Mouse (Mus musculus) cerebellum, postnatal 25 days (tissue): Measurements from ENCODE around the gene Shtn1.

Experiments used
- DNase-seq, 2 experiments: peaks; one replicate each; pipeline ENCODE4 v3.0.0; 2021; ENCODE audit warnings: mixed read lengths in 2 of 2

The Shtn1 gene

DNA sequence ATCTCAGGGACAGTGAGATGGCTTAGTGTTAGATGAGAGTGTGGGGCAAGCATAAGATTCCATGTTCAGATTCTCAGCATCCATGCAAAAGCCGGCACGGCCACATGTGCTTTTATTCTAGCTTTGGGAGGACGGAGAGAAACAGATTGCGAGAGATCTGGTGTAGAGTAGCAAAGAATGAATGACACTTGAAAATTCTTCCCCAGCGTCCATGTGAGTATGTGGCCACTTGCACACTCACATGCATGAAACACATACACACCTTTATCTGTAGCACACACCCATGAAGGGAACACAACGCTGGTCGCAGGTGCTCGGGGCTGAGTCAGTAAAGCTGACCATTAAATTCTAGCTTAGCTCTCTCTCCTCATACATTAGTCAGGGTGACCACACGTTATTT, 24.3 kb downstream of the Shtn1 start:
- DNase-seq = no peak

- no peak for DNase-seq
Measured at GRCm38 (mm10) chr19:59048852-59049251, 27.0 kb downstream of the Shtn1 start.

DNA sequence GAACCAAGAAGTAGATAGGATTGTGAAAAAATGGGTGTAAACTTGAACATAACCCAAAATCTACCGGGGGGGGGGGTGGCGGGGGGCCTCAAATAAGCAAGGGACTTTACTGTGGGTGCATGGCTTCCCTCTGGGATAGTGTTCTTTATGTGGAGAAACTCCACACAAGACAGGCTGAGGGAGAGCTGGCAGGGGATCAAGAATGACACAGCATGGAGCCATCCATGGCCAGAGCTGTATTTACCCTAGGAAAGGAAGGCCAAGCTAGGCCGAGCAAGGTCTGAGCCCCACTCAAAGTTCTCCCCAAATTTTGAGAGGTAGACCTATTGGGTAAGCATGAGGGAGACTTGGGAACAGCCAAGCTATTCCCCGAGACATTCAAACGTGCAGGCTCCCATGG, 28.4 kb downstream of the Shtn1 start:
- peak; percentile 57 to 75 for DNase-seq

DNA sequence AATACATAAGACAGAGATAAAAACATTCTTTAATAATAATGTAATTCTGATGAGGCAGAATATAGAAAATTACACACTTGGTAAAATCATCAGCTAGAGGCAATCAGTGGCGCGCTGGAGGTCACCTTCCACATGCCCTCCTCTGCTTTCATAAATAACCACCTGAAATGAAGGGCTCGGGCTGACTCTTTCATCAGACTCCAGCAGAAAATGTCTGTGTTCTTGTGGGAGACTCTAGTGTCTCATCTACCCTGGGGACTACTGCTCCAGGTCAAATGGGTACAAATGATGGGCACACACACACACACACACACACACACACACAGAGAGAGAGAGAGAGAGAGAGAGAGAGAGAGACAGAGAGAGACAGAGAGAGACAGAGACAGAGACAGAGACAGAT, 34.8 kb downstream of the Shtn1 start:
- no peak for DNase-seq

- DNase-seq = no peak
Measured at GRCm38 (mm10) chr19:59038793-59039192, 37.1 kb downstream of the Shtn1 start.

DNA sequence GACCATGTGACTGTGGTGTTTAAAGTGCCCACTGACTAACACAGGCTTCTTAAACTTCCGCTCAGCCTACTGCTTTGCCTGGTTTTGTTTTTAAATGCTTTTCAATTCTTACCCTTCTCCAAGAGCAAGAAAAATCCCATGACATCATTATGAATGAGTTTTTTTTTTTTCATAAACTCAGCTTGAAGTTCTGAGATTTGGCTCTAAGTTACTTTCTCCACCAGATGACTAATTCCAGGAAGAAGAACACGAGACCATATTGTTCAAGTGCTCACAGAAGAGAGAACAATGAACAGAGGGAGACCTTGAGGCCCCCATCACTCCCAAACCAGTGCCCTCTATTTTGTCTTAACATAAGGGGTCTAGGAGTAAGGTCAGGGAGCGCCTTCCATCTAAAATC, 39.1 kb downstream of the Shtn1 start:
- DNase-seq = no peak

- no peak for DNase-seq
Measured at GRCm38 (mm10) chr19:59033241-59033640, 42.7 kb downstream of the Shtn1 start.

GRCm38 (mm10) chr19:59030221-59030620, 45.7 kb downstream of the Shtn1 start:
- no peak for DNase-seq

DNA sequence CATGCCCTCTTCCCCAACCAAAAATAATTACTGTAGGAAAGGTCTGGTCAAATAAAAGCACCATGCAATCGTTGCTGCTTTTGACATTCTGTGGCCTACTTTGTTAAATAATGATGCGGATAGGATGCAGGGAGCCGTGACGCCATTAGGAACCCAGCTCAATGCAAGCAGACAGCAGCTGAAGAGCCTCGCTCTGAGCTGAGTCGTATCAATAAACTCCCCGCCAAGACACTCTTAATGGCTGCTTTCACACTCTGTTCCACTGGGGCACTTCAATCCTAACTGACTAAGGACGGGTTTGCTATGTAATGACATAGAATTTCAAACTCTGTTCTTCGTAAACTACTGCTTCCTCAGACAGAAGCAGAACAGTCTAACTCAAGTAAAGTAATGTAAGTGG, 46.9 kb downstream of the Shtn1 start:
- DNase-seq = no peak

DNA sequence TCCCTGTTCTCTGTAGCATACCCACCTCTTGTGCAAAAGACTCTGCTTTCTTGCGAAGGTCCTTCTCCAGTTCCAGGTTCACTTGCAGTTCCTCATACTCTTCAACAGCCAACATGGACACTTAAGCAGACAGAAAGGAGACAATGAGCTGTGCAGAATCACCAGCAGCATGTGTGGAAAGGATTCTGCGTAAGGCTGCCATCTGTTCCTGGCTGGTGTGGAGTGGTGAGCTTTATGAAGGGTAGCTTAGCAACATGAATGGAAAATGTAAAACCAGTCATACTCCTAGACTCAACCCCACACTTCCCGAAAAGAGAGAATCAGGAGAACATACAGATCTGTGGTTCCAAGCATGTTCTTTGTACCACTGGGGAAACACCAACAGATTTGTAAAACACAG, 47.8 kb downstream of the Shtn1 start:
- DNase-seq = no peak

DNA sequence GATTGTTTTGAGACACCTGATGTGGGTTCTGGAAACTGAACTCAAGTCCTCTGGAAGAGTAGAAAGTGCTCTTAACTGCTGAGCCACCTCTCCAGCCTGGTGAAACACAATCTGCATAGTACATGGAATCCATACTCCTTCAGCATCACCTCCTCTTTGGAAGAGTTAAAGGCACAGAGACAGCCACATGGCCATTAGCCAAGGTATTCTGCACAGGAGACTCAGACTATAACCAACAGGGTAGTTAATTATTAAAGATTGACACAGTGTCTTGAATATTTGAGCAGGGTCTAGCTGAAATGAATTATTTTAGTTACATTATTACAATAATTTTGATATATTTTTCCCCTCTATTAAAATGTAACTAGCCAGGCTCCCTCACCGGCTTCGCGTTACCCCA, 52.0 kb downstream of the Shtn1 start:
- DNase-seq = no peak

- no peak for DNase-seq
Measured at GRCm38 (mm10) chr19:59021644-59022043, 54.3 kb downstream of the Shtn1 start.

GRCm38 (mm10) chr19:59010802-59011201, 65.1 kb downstream of the Shtn1 start:
- no peak for DNase-seq

GRCm38 (mm10) chr19:59006577-59007340, 69.1 kb downstream of the Shtn1 start:
- DNase-seq = no peak

DNA sequence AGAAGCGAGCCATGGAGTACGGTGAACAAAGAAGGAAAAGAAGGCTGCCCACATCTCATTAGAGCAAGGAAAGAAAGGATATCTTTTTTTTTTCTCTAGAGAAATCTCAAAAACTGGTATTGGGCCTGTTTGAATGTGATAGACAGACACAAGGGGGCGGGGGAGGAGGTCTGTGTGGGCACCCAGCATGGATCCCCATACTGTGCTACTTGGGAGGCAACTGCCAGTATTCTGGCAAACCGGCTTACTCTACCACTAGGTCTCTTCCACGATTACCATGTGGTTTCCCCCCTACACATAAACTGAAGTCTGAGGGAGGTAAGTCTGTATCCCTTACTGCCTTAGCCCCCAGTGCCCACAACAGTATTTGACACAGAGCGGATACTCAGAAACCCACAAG, 73.1 kb downstream of the Shtn1 start:
- DNase-seq = no peak

DNA sequence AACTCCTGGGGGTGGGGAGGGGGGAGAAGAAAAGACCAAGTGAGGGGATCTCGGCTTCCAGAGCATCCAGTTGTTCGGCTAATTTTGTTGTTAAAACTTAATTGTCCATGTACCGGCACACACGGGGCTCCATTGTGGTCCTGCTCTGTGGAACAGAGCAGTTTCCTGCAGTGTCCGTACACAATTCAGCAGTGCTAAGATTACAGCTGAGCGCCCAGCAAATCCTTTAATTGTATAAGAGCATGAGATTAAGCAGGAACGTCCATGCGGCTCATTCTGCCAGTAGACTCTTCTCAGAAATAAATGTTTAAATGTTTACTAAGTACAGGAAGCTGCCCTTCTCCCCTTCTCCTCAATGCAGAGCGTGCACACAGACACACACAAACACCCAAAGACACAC, 94.3 kb downstream of the Shtn1 start:
- DNase-seq = no peak

- DNase-seq = no peak
Measured at GRCm38 (mm10) chr19:58980056-58980440, 95.9 kb downstream of the Shtn1 start.

- peak; percentile 32 to 71 for DNase-seq
Measured at GRCm38 (mm10) chr19:58979436-58980055, 96.4 kb downstream of the Shtn1 start.

GRCm38 (mm10) chr19:58978401-58979171, 97.3 kb downstream of the Shtn1 start:
- DNase-seq = no peak

DNA sequence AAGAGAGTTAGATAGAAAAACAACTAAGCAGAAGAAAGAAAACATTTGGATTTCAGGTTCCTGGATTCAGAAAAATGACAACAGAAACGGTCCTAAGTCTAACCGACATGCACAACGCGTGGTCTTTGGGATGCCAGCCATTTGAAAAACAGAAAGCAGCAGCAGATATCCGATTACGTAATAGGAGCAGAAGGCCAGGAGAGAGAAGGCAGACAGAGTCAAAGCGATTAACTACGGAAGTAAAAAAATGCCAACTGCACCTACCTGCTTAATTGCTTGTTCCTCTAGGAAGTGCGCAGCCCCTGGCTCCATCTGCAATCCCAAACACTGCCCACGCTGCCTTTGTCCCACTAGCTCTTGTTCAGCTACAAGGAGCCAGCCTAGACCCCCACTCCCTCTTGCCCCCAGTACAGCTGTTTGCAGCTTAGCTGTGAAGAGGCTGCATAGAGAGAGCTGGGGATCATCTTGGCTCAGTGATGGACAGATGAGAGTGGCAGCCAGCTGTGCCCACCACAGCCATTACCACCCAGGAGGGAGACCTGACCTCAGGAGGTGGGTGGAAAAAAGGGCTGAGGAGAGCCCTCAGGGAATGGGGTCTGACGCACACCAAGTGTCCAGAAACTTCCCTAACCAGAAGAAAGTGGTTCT, 100.6 kb downstream of the Shtn1 start:
- no peak for DNase-seq

DNA sequence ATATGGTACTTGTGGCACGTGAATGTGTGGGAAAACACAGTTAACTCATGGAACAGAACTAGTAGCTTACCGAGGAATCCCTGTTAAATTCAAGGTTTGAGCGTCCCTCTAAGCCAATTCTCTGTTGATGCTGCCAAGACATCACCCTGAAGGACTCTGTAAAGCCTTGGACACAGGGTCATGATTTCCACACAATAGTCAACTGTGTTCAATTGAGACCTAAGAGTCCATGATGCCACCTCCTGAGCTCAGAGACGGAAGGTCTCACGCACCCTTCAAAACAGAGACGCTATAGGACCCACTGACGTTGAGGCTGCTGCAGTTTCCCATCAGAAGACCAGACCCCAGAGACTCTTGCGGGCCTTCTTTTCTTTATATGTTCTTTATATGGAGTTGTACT, 101.8 kb downstream of the Shtn1 start:
- DNase-seq = no peak

DNA sequence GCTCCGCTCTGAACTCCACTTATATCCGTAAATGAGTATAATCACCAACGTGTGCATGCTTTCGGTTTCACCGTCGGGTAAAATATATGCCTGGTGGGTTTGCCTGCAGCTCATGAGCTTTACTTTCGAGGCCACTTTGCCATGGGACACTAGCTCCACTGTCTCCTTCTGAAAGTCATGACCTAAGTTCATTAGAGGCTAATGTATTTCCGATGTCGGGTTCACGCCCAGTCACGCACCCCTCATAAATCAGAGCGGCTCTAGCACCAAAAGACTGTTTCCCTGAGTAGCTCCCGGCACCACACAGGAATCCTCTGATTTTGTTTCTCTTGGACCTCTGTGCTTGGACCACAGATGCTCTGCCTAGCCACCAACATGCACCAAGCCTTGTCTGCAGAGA, 105.1 kb downstream of the Shtn1 start:
- no peak for DNase-seq

GRCm38 (mm10) chr19:58968731-58969506, 107.0 kb downstream of the Shtn1 start:
- peak; percentile 51 to 62 for DNase-seq
